Mouse (Mus musculus) megakaryocyte-erythroid progenitor cell, adult 5-6 weeks (primary cell): ENCODE measurements around the gene Tmem238l. TPM values are rescaled to one million over a fixed set of nuclear protein-coding genes. Genes with fewer than 3 reads are reported as not detected.
A peak's percentile ranks its signal among the peaks of the same experiment; 100 is the strongest.

ENCODE experiments used
- ATAC-seq: replicated peaks from 2 replicates; pipeline ENCODE4 v1.8.0; 2016; ENCODE audit warnings: mild to moderate bottlenecking, inconsistent platforms; ENCODE audit not compliant: severe bottlenecking, poor library complexity, low FRiP score, low TSS enrichment
- total RNA-seq, 2 experiments: library from RNA; stranded (forward) in 1 of 2; stranded (reverse) in 1 of 2; fragments of 200-1000, 215-1000 nt in 1 of 2; fragments of >200 nt in 1 of 2; fragmentation: Nextera tagmentation in 1 of 2; gene quantifications; 2 replicates each; pipeline ENCODE4 v1.2.3; 2014 to 2017

Gene Tmem238l
- total RNA-seq, 2 experiments from 2014 or later = not detected

DNA sequence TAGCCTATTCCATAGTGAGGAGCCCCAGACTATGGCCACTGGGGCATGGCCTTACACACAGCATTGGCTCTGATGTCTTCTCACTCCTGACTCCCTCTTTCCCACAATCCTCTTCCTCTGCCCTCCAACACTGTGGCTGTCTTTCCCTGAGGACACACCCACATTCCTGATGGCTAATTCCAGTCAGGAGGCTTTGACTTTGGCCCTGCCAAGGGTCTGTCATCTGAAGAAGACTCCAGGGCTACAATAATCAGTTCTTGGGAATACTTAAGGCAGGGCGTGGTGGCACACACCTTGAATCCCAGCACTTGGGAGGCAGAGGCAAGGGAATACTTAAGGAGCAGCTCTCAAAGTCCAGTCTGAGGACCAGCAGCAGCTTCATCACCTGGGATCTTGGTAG lies 12.1 kb downstream of the Tmem238l start:
- no peak for ATAC-seq

DNA sequence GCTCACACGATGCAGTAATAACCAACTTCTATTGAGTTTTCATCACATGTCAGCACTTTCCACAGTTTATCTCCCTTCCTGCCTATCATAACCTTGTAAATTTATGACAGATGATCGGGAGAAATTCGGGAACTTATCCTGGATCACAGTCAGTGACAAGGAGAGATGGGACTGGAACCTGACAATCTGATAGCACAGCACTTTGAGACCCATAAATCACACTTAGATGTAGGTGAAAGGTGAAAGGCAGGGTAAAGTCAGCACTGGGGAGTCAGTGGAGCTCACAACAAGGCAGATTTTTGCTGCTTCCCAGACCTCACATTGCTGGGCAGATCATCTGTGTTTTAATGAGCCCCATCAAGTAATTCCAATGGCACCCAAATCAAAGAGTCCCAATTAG lies 17.1 kb downstream of the Tmem238l start:
- ATAC-seq = no peak

DNA sequence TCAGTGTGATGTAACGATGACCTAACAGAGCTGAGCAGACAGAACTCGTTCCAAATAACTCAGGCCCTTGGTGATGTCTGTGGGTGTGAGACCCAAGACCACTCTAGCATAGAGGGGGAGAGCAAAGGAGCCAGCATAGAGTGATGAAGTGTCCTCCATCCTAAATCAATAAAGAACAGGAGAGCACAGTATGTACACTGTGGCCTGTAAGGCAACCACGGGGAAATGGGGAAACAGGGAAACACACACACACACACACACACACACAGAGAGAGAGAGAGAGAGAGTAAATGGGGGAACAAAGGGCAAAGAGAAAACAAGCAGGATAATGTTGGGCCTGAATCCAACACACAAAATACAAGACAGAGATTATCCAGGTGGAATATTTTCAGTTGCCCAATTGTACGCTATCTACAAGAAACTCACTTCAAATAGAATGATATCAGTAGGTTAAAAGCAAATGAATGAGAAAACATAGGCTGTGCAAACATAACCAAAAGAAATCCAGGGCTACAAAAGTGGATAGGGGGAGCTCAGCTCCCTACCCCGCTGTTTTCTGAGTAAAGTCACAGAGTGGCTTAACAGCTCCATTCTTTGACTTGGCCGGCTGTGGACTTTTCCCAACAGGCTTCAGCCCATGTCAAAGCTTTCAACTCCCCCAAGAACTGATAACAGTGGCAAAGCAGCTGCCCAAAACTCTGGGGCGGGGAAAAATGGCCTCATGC lies 19.3 kb downstream of the Tmem238l start:
- ATAC-seq = no peak

DNA sequence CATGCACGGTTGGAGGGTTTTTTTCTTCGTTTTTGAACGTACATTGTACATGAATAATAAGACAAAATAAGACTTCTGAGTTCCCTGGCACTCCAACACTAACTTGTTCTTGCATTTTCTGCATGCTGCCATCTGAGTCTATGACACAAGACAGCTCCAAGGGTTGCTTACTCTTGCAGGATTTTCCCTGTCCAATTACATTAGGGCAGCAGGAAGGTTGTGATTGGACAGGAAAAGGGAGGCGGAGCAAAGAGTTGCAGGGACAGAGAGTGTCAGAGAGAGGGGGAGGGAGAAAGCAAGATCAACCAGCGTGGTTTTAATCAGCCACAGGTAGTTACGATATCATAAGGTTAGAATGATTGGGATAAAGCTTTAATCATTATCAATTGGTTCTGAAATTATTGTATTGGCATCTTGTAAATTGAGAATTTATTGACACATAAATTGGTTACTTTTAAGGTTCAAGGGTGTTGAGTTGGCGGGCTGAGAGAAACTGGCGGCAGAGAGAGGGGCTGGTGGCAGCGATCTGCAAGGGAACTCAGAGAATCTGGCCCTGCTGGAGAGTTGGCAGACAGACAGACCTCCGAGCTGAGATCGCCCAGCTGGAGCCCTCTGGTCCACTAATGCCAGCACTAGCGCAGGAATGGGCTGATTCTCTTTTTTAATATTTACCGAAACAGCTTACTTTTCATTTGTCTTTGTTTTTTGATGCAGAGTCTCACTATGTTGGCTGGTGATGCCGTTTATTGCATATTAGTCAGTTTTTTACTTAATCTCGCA lies 25.1 kb downstream of the Tmem238l start:
- ATAC-seq = no peak

DNA sequence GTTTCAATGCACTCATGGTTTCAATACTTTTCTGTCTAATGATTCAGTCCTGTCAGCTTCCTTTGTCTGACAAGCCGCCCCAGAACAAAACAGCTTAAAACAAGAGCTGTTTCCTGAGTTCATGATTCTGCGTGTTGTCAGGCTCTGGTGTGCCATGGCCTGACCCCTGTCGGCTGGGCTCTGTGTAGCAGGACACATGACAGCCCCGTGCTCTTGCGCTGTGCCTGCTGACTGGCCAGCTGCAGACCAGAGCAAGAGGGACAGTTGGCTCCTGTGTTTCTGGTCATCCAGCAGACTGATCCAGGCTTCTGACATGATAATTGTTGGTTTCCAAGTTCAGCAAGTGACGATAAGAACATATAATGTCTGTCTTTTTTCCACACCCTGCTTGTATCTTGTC lies 26.4 kb downstream of the Tmem238l start:
- ATAC-seq = peak; percentile 76

DNA sequence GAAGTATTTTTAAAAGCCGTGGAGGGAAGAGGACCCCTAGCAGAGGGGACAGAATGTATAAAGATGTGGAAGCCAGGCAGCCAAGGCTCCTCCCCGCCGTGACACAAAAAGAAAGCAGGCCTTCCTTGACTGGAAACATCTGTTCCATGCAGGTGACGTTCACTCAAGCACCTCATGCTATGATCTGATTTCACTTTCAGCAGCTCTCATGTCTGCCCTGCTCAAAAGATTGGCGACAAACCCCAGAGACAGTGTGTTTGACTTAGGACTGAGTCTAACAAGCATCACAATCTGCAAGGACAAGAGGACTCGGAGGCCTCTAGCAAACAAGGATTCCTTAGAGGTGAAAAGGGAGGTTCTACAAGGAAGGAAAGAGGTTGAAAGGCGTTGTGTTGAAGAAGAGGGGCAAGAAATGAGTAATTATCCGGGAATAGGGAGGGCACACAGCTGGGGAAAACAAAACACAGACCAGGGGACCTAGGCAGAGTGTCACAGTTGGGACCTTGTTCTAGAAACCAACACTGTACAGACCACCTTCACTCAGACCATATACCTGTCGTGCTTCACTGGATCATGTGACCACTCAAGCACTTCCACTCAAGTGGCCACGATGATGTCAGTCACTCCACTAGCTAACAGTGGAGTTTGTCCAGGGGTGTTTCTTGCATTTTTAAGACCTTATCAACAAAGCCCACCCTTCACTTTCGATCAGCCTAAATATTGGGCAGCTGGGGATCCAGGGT lies 27.2 kb downstream of the Tmem238l start:
- no peak for ATAC-seq

DNA sequence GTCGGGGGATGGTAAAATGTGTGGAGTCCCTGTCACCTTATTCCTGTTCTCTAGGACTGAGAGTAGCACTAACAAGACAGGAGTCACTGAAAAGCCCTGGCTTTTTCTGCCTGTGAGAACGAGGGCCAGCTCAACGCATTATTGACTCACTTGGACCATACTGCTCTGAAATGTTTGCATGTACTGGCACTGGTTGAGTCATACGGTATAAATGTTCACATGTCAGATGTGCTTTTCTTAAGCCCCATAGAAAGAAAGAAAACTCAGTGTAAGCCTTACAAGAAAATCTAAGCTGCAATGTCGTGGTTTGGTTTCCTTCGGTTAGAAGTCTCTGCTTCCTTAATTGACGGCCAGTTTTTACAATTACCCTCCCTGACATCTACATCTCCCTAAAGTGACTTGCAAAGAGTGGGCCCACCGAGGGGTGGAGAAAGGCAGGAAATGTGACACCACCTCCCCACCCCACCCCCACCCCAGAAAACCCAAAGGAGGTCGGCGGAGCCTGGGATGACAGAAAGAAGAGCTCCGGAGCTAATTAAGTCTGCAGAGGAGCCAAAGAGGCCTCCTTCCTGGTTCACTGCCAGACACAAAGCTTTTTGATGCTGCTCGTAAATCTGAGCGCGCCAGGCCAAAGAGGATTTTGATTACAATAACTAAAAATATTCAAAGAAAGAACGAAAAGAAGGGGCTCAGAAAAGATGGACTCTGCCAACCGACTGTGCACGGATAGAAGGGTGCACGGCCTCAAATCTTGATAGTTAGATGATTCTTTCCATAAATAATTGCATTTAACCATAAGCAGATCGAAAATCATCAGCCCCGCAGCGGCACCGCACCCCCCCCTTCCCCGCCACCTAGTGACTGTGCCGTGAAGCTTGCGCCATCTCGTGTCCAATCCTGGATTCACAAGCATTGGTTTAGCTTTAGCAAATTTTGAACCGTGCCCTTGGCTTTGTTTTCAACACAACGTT lies 28.0 kb downstream of the Tmem238l start:
- ATAC-seq = peak; percentile 90

DNA sequence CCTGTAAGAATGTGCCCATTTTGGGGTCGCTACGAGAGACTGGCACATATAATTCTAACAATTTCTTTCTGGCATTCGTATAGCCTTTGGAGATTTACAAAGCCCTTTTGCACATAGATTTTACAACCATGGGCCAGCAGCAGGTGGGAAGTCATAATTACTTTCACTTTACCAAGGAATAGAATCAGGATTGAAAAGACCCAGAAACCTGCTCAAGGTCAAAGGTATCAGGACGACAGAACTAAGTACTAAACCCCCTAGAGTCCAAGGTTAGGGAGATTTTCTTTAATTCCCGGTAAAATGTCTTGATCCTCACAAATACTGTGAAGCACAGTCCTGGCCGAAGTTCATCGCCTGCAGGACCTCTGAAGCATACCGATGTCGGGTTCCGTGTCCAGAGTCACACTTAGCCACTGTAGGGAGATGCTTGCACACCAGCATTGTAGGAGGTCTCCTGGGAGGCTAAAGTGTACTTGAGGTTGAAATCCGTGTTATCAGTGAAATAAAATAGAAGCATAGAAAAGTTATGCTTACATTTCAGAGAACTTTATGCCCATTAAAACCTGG lies 28.8 kb downstream of the Tmem238l start:
- no peak; the same call in 1 of the 2 replicates for ATAC-seq

DNA sequence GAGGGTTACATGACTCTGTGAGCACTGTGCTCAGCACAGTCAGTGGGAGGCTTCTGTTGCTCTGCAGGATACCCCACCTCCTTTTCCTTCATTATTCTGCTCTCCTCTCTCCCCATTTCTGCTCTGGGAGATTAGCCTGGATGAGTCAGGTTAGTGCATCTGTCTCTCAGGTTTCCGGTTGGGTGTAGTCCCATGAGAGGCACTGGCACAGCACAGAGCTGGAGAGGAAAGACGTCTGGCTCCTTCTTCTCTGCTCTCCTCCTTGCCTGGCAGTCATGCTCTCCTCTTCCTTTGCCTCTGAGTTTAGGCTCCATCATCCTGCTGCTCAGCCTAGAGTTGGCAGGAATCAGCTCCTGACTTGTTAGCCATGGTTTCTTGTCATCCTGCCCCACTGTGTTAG lies 35.7 kb downstream of the Tmem238l start:
- ATAC-seq = no peak

DNA sequence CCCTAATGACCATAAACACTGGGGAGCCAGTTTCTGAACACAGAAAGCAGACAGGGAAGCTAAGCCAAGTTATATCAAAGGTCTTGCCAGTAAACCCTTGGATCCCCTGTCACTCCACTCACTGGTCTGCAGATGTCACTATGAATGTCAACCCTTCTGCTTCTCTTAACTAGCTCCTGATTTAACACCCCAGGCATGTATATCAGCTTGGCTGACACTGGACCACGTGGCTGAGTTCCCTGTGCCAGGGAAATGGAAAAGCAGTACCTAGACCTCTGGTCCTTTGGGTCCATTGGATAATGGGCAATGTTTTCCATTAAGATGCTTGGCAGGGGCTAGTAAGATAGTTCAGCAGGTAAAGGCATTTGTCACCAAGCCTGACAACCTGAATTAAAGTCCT lies 37.2 kb downstream of the Tmem238l start:
- ATAC-seq = no peak

DNA sequence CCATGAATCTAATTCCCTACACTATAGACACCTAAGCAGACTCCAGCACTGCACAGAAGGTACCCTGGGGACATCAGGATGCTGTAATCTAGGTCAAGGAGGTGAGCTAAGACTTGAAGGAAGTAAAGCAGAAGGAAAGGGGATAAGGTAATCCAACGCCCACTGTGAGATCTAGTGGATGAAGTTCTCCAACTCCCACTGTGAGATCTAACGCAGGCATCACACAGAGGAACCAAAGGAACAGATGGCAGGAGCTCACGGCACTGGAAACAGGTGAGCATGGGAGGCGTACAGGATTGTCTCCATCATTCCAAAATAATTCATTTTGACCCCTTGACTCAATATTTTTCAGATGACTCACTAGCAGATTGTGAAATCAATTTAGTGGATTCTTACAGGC lies 40.0 kb downstream of the Tmem238l start:
- ATAC-seq = no peak

DNA sequence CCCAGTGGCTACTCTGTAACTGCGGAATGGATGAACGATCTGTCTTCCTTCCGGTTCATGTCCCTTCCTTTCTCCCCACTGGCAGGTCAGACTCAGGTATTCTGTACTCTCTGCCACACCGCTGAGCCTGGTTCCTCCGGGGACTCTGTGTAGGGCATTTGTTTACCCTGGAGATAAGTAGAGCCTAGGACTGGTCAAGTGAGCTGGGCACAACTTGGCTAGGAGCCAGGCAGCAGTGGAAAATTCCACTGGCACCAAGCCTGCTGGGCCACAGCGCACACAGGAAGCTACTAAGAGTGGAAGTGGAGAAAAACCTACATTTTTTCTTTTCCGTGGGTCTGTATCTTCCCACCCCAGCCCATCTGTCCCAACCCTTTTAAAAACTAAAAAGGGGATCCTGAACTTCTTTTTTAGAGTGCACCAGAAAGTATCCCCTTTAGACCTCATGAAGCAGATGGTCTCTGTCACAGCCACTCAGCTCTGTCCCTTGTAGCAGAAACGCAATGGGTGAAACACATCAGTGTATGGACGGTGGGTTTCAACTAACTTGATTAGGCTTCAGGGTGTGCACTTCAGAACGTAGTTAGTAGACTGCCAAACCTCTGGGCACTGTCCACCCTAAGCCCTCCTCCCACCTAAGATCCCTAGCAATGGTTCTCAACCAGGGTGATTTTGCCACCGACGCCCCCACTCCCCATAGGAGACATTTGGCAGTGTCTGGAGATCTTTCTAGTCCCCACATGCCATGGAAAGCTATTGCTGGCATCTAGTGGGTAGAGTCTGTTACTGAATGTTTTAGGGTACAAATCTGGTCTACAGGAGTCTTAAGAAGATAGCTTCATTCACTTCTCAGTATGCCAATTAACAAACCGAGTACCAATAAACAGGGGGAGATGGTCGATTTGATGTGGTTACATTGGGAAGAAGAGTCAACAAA lies 42.3 kb downstream of the Tmem238l start:
- ATAC-seq = no peak

DNA sequence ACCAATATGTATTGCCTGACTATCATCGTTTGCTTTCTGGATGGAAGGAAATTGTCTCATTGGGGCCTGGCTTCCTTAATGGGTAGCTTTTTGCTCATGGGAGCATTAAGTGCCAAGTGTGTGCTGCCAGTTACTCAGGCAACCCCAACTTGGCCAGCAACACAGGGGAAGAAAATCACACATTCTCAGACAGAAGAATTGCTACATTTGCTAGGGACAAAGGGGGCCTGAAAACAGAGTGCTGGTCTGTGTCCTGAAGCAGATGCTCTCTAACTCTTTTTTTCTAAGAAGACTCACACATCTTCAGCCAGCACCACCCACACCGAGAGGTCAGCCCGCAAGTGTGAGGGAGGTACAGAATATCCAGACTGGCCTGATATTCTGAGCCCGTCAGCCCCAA lies 44.2 kb downstream of the Tmem238l start:
- ATAC-seq = no peak

DNA sequence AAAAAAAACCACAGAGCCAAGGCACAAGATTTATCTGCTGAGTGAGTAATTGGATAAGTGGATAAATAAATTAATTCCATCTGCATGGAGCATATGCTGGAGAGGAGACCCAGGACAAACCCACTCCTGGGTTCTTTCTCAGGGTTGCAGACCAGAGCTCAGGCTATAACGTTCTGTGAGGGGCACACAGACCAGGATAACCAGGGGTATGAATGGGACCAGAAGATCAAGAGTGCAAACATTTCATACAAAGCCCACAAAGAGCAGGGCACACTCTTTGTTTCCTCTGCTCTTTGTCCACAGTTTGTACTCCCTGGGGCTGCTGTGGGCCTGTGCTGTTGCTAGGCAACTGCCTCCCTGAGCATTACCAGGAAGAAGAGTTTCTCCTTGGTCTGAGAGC lies 45.3 kb downstream of the Tmem238l start:
- no peak for ATAC-seq

DNA sequence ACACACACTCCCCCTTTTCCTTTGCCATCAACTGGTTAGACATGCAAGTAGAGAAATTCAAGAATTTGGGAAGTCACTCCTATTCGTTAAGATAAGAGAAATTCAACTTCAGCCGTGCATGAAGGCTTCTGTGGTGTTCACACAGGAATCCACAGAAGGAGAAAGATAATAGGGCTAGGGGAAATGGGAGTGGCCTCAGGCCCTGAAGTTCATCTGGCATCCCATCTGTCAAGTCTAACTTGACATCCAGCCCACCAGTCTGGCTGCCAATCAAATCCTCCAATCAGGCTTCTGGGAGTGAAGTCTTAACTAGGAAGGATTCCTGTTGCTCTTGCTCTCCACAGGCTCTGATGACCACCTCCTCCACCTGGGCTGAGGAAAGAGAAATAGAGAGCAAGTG lies 46.5 kb downstream of the Tmem238l start:
- ATAC-seq = no peak

DNA sequence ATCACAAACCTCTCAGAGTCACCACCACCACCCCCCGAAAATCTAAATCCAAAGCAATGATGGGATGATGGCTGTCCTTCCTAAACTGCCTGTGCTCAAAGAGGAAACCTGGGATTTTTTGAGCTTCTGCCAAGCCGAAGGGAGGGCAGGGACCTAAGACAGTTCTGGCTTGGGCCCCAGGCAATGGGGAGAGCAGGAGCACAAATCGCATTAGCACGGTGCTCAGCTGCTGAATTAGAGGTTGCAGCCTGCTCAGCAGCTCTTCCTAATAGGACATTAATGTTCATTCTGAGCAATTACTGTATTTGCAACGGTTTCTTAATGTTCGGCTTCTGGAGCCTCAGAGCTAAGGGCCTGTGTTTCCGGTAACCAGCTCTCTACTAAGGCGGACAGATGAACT lies 51.5 kb downstream of the Tmem238l start:
- no peak for ATAC-seq

DNA sequence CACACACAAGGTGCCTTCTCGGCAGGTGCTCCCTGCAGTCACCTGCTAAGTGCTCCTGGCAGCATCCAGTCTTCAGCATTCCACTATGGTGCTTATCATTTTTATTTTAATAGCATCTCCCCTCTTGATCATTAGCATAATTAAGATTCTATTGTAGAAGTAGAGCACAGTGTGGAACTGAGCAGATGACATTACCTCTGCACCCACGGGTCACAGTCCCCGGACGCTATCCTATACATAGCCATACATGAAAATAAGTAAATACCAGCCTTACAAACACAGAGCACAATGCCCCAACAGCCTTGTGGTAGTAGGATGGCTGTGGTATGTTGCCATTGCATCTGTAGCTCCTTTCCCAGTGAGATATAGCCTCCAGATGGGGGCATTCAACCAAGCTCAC lies 52.1 kb downstream of the Tmem238l start:
- ATAC-seq = no peak

DNA sequence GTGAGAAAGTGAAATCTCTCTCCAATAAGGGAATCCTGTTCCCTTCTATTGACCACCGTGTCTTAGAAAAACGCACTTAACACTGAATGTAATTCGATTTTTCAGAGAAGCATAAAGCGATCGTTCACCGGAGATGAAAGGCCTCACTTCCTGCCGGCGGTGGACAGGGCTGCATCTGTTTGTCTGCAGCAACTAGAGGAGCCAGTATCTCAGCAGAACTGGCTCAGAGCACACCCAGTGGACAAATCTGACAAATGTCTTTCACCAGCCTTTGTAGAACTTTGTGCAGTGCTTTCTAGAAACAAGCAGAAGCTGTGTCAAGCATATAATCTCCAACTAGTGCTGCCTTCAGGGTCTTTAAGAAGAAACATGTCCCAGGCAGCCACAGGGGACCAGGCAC lies 54.0 kb downstream of the Tmem238l start:
- no peak for ATAC-seq
